Mouse (Mus musculus): Measurements from ENCODE around the gene Rfc3.
A peak's percentile ranks its signal among the peaks of the same experiment; 100 is the strongest.
"Not testable (repeated sequence)": the region's sequence is repeated elsewhere in the genome, so short reads cannot be mapped to it uniquely, and the experiment has no call there.

Gene Rfc3

DNA sequence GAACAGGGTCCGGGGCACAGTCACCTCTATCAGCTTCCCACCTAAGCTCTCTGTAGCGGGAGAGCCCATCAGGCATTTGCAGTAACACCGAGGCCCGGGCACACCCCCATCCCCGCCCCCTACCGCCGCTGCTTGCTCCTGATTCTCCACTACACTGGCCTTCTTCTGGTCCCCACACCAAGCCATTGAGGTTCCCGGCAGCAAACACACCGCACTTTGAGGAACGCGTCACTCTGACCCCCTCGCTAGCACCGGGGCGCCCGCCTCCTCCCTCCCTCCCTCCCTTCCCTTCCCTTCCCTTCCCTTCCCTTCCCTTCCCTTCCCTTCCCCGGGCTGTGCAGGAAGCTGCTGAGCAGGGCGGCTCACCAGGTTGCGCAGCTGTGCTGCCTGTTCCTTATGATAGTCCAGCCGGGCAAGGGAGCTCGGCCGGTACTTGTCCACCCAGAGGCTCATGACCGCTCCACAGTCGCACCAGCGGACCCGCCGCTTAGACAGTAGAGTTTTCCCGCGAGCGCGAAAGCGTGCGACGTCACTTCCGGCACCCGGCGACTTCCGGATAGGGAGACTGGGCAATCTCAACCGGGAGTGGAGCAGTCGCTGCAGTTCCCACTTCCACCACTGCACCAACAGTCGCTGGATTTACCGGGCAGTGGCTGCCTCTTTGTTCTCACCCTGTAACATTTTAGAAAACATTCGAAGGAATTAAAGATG, at the start of gene Rfc3:
TSS of gene Rfc3 (minus strand) at position 543 of the 711 bp plus-strand sequence.
- DNase-seq (ENCODE audit: low spot score): peak; percentile 90

GRCm38 (mm10) chr5:151693636-151694035, 42.6 kb upstream of the Rfc3 start:
- not testable (repeated sequence) for DNase-seq (ENCODE audit: low spot score)

DNA sequence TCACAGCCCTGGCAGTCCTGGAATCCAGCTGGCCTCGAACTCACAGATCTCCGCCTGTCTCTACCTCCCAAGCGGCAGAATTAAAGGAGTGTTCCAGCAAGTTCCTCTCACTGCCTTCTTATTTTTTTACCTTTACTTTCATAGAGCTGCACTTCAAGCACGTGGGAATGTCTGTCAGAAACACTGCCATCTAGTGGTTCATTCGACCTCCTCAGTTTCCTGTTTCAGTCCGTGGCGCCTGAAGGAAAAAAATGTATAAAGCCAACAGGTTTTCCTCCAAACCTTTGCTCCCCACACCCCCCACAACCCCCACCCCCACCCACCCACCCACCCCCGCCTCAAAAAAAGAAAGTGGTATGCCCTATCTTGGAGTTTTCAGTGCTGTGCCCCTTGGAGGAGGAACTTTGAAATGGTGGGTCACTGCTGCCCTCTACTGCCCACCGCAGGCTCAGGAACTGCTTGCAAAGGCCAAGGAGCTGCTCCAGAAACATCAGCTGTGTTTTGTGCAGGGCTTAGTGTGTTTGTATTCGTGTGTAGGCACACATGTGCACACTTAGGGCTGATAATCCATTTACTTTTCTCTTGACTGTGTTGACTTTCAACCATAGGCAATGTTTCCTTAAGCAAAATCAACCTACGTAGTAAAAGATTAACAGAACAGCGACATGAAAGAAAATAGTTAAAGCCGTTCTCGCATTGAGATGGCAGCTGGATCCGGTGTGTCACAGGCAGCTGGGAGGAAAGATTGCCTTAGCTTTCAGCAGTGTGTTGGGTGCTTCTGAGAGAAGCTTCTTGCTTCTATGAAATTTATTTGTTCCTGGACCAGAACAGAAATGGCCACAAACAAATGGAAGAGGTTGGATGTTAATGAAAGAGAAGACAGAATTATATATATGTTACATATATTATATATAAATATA, 35.8 kb upstream of the Rfc3 start:
- DNase-seq (ENCODE audit: low spot score): peak; percentile 46

- no peak for DNase-seq (ENCODE audit: low spot score)
Measured at GRCm38 (mm10) chr5:151662207-151662606, 11.2 kb upstream of the Rfc3 start.

GRCm38 (mm10) chr5:151651411-151651784, 356 bp upstream of the Rfc3 start:
- DNase-seq (ENCODE audit: low spot score): no peak

DNA sequence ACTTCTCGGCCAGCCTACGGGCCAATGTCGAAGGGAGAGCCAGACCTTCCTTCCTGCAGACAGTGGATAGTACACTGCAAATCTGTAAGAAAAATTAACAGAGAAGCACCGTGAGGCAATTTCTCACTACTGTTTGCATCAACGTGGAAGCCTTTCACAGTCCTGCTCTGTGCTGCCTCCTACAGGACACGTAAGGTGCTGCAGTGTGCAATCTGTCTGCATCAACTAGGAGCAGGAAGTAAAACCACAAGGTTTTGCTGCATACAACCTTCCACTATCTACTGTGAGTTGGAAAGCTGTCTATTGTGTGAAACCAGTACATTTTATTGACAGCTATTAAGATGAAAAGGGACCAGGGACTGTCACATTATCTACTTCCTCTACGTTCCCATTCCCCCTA, 6.2 kb downstream of the Rfc3 start:
- DNase-seq (ENCODE audit: low spot score): peak; percentile 8

- no peak for DNase-seq (ENCODE audit: low spot score)
Measured at GRCm38 (mm10) chr5:151642867-151643266, 8.2 kb downstream of the Rfc3 start.

GRCm38 (mm10) chr5:151642102-151642501, 8.9 kb downstream of the Rfc3 start:
- no peak for DNase-seq (ENCODE audit: low spot score)

GRCm38 (mm10) chr5:151605921-151606320, 45.1 kb downstream of the Rfc3 start, which contains the start of gene Vmn2r18:
Vmn2r18 (minus strand) TSS chr5:151606021.
- DNase-seq (ENCODE audit: low spot score): no peak

DNA sequence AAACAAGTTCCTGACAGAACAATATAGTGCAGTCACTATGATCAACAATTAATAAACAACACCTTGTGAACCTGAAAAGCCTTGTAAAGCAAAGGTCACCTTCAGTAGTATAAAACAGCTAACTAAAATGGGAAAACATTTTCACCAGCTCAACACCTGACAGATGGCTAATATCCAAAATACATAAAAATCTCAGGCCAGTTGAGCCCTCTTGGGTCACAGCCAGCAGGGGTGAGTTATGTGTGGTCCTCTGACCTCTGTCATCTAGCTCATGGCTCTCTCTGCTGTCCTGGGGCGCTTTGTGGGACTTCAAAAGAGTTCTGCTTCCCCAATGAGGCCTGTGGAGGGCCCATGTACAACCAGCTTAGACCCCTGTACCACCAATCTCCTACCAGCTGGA, 49.3 kb downstream of the Rfc3 start:
- DNase-seq (ENCODE audit: low spot score): no peak
